Mouse (Mus musculus) 416B (cell line): ENCODE data around the gene Mterf1b.
"Not testable (repeated sequence)": the region's sequence is repeated elsewhere in the genome, so short reads cannot be mapped to it uniquely, and the experiment has no call there.

ENCODE experiments used
- DNase-seq: peaks from one replicate; pipeline ENCODE4 v3.0.0; 2011; ENCODE audit warnings: low read depth

The Mterf1b gene

DNA sequence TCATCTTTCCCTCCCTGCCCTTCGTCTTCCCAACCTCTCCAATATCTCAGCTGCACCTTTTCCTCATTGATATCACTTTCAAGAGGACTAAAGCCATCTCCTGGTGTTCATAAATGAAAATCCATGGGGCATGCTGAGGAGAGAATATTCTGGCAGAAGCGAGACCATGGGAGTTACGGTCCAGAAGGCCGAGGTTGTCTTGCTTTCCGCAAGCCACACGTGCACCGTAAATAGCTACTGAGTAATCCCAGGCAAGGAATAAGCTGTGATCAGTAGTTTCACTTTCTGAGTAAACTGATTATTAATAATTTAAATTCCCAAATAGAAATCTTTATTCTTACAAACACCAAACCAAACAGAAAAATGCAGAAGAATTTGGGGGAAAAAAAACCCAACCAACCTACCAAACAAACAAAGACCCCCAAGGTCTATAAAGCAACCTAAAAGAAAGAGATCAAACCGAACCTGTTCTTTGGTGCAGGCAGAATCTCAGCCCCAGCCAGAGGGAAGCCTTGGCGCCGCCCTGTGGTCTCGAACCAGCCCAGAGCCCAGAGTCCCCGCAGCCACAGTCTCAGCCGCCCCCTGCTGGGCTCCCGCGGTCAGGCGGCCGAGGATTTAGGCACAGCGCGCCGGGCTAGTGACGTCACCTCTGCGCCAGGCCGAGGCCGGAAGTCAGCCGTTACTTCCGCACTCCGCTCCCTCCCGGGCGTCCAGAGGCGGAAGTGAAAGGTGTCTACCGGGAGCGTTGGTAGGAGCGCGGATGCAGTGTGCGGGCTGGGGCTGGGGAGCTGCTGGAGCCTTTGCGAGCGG is at the start of gene Mterf1b:
Gene Mterf1b (plus strand): TSS at position 697 of the 810 bp plus-strand sequence.
- peak; percentile 48 for DNase-seq

DNA sequence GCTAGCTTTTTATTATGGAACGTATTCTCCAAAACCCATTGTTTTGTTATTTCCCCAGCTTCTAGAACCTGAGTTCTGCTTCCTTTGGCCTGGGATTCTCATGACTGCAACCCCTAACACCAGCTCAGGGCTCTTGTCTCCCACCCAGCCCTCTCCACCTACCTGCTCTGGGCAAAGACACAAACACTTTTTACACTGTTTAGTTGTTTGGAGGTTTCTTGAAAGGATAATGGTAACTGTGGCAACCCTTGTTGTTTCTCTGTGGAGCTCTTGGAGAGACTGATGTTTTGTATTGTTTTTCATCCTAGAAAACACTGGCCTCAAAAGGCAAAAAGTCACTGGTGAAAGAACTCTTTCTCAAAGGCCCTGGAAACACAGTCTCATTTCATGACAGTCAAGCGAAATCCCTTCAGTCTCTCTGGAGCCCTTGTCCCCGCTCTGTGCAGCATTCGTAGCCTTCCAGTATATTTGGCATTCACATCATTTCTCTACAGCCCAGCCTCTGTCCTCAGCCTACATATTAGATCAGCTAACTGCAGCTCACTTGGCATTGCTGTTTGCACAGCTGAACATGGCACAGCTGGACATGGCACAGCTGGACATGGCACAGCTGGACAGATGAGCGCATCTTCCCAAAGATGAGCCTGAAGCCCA is 32.6 kb upstream of the Mterf1b start:
- not testable (repeated sequence) for DNase-seq

DNA sequence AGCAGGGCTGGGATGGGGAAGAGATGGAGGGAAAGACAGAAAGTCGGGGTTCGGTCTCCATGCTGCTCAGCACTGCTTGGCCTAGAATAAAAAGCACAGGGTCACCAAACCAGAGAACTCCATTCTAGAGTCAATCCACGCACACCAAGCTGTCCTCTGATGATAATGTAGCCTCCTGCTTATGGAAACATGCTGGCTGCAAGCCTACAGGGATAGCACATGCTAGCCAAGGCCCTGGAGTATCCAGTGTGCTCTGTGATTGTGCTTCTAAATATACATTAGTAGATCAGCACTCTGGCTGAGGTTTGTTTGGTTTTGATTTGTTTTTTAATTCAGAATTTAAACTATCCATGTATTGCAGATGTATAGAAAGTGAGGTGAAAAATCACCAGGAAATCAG is 30.6 kb upstream of the Mterf1b start:
- DNase-seq = no peak

DNA sequence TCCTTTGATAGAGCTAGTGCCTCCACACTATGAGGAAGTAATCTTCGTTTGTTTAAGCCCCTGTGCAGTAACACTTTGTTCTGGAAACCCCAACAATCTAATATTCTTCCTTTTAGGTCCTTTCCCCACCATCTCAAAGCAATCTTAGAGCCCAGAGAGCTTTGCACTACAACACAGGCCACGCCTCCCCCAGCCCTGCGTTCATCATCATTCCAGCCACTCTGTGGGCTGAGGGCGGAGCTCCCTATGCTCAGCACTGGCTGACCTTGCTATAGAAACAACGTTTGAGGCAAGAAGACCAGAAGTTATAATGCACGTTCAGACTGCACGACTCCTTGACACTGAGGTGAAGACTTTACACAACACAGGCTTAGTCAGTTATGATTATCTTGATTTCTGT is 29.7 kb upstream of the Mterf1b start:
- DNase-seq = no peak

DNA sequence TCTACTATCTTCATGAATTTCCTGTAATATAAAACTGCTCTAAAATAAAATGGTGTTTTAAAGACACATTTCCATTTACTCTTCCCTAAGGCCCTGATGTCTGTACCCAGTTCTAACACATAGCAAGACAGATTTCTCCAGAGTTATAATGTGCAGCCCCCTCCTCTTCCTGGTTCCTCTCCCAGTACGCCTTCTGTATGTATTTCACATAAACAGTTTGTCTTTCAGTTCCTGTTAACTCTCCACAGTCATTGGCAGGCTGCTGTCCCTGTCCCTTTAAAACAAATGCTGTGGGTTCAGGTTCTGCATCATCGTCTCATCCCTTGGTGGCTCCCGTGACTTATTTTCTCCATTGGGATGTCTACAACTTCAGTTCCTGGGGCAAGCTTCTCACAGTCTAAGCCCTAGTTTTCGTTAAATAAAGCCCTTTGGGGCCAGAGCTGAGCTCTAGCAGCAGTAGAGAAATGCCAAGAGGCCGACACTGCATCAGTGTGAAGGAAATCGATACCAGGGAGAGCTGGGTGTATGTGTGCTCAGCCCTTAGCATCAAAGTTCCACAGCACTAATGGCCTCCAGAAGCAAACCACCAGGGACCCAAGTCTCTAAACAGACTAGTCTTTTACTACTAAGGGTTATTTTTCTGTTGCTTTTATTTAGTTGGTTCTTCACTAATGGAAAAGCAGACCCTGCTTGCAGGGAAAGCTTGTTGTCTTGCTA is 24.2 kb upstream of the Mterf1b start:
- DNase-seq = not testable (repeated sequence)

DNA sequence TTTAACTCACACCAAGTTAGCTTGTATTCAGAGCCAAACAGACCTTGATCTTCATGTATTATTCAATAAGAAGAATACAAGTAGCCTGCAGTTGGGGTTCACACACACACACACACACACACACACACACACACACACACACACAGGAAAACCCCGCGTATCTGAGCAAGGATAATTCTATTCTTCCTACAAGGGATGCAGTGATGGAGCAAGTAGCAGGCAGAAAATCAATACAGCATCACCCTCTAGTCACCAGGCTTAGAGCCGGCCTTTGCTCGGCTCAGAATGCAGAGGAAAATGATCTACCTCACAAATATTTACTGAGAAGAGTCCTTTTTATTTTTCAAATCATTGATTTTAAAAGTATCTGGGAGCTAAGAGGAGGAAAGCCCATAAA is 23.6 kb upstream of the Mterf1b start:
- not testable (repeated sequence) for DNase-seq

DNA sequence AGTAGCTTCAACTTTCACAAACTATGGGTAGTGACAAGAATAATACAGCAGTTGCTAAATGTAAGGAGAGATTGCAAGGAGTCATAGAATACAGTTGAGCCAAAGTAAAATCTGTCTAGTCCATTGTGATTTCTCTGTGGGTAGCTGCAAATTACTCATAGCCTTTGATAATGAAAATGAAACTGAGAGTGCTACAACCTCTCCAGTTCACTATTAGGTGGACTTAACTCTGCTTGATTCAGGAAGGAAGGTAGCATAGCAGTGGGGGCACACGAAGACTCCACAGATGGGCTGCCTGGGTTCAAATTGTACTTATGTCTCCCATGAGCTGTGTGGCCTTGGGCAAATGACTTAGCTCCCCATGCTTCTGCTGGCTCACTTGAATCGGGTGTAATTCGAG is 15.7 kb upstream of the Mterf1b start:
- DNase-seq = not testable (repeated sequence)

DNA sequence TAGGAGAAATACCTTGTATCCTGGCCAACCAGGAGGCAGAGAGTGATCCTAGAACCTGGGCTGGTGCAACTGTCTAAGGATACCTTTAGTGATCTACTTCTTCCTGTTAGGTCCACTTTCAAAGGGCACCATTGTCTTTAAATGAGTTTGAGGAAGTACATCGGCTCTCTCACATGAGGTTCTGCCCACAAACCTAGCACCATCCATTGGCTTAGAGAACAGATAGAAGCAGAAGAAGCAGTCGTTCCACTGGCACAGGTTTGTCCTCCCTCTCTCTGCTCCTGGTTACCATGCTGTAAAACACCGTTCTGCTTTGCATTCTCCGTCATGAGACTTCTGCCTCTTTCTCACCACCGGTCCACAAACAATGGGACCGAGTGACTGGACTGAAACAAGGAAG is 12.8 kb upstream of the Mterf1b start:
- no peak for DNase-seq

DNA sequence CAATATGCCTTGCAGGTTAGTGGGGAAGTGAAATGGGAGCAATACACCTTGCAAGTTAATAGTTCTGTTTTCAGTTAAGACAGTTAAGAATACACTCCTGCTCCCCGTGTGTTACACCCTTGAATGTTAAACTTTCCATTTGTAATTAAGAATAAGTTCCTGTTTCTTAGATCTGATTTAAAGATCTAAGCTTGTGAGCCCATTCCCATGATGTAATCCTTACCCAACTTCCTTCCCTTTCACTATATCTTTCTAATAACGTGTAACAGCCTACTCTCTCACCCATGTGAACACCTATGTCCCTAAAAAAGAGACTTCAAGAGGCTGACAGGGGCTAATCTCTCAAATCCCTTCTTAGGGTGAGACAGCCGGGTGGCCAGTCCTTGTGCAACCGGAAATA is 5.4 kb upstream of the Mterf1b start:
- peak; percentile 57 for DNase-seq

DNA sequence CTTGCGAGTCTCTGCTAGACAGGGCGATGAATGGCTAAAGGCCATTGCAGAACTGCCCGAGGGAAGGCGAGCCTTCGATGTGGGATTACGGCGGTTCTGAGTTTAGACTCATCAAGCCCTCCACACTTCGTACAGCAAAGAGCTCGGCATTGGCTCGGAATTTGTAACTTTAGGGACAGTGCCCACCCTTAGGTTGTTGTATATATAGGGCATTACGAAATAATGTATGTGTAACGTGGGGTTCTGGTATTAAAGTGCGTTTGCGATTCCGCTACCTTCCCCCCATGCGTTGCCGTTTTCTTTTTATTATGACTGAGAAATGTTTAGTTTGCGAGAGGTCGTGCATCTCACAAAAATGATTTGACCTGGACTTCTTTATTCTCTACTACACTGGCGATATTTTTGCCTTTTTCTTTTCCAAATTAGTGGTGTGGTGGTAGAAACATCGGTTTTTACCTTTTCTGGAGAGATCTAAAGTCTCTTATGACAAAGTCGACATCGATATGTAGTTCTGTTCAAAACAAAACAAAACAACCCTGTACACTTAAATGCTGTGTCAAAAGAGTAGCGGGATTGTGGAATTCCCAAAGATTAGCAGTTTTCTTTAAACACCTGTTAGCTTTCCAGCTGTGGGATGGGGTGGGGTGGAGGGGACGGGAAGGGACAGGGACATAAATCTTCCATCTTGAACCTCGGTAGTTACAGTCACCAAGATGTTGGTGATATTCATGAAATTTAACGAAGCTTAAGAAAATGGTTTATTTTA is 497 bp downstream of the Mterf1b start:
- peak; percentile 69 for DNase-seq

DNA sequence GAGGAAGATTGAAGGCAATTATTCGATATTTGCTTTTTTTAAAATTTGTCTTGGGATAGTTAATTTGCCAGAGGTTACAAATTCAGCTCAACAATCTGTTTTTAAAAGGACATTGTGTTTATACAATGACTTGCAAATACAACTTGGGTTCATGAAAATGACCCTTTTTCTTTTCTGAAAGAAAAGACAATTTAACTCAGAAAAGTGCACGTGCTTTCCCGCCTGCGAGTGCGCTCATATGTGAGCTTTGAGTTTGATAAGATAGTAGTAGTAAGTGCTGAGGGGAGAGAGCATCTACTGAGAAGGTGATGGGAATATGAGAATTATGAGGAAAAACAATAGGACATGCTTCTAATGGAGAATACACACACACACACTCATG is 1.1 kb downstream of the Mterf1b start:
- no peak for DNase-seq

DNA sequence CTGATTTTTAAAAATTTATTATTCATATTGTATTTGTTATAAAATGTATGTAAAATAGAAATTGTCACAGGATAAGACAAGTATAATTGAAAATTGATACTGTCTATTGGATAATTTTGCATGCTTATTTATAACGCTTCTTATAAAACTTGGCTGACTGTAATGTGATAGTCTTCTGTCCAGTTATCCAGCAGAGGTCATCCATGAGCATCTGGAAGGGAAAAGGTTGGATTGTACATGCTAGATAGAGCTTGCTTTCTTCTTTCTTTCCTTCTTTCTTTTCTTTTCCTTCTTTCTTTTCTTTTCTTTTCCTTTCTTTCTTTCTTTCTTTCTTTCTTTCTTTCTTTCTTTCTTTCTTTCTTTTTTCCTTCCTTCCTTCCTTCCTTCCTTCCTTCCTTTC is 2.0 kb downstream of the Mterf1b start:
- DNase-seq = peak; percentile 71

DNA sequence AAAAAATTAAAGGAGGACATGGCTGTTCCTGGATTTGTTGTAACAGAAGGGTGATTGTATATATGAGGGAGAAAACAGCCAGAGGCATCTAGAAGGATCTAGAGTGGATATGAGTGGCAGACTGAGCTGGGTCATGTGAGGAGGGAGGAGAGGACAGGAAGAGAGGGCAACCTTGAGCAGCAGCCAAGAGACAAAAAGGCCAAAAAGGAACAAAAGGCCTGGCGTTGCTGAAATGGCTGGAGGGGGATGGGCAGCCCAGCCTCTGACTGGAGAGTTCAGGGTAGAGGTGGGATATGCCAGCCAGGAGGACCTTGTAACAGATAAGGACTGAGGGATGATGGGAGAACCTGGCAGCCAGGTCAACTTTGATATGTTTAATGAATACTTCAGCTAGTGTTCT is 2.9 kb downstream of the Mterf1b start:
- DNase-seq = peak; percentile 70

DNA sequence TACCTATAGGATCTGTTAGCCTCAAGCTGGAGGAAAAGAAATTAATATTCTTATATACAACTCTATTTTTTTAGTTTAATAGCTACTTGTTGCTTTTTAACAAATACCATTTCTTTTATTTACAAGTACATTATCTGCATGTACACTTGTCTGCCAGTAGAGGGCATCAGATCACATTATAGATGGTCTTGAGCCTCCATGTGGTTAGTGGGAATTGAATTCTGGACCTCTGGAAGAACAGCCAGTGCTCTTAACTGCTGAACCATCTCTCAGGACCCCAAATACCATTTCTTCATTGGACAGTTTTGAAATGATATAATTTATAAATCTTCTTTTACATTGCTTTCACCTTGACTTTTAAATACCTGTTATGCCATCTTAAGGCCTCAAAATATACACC is 9.2 kb downstream of the Mterf1b start:
- DNase-seq = peak; percentile 72

DNA sequence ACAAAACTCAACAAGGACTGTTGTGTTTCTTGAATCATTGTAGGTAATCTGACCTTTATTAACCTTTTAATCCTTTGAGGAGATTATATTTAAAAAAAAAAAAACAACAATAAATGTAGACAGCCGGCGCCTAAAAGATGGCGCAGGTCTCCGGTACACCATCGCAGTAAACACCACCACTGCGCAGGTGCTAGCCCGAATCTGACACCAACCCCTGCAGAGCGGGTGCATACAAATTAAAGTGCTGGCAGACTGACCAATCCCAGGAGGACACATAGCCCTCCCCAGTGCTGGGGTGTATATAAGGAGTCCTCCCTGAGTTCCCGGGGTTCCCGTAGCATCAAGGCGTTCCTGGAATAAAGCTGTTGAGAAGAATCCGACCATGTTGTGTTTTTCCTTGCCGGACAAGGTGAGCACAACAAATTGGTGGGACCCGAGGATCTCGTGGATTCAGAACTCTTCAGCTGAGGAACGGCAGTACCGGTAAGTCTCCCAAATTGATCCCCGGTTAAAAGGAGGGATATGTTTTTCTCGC is 10.2 kb downstream of the Mterf1b start:
- peak; percentile 73 for DNase-seq

DNA sequence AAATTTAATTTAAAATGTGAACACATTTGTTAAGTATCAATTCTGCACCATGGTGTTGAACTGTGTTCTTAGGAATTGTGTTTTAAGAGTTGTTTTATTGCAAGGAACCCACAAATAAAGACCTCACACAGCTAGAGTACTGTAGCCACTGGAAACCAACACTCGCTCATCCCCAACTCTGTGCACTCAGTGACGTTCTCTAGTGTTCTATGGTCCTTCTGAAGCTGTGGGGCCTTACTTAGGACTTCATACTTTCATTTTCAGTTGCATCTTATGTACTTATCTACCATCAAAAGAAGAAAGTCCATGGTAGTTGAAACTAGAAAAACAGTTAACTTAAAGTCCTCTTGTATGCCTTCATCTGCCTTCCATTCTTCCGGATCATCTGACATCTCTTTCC is 17.9 kb downstream of the Mterf1b start:
- not testable (repeated sequence) for DNase-seq

DNA sequence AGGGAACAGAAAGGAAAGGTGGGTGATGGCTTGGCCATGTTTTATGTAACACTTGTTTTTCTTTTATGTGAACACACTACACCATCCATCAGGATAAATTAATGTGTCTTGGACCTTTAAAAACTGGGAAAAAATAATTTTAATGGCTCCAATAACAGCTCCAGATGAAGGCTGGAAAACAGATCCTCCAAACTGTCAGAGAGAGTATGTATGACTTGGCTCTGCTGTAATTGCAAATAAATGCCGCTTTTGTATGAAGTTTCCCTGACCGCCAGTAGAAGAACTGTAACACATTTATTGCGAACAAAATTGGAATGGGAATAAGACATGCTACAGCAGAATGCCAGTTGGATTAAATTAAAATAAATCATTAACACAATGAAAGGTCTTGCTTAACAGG is 29.1 kb downstream of the Mterf1b start:
- DNase-seq = no peak

DNA sequence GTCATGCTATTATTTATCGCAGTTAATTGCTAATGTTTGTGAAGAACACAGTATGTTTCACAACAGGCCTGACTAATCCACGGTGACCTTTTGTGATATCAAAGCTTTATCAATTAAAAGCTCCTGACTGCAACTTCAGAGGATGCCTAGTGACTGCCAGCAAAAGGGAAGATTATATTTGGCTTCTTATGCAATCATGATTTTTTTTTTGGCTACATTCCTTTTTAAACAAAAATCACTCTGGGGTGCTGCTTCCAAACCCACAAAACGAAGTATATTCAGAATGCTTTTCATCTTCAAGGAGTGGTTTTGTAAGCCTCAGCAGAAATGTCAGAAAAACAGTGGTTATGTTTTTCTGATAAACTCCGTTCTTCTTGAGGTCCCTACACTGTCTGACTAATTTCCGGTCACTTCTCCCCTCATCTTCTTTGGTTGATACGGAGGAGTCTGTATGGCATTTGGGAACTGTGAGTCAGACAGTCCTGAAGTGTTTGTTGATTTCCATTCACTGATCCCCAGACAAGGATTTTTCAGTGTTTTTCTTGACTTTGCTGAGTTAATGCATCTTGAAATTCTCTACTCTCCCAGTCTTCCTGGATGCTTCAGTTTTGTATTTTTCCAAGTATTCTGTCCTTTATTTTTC is 29.9 kb downstream of the Mterf1b start:
- peak; percentile 59 for DNase-seq

DNA sequence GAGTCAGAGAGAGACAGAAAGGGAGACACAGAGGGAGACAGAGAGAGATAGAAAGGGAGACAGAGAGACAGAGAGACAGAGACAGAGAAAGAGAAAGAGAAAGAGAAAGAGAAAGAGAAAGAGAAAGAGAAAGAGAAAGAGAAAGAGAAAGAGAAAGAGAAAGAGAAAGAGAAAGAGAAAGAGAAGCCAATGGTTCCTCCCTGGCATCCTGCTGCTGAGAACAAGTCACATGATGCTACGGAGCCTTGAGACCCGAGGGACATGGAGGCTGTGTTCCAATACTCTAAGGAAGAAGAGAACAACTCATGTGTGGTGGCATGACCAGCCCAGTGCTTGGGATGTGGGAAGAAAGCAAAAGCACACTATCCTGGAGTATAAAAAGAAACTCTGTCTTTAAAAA is 40.0 kb downstream of the Mterf1b start:
- DNase-seq = peak; percentile 23

DNA sequence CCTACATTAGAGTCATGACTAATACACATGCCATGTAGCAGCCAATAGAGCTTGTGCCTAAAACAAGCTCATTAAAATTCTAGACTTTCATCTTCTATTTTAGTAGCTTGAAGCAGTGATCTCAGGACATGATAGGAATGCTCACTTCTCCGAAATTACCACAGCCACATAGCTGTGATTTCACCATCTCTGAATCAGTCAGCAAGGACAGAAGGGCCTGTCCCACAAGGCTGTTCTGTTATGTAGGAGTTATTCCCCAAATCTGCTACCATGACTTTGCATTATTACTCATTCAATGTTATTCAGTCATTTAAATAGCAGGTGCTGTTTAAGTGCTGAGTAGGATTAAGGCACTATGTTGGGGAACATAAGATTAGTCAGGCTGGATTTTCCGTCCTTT is 42.3 kb downstream of the Mterf1b start:
- peak; percentile 49 for DNase-seq

DNA sequence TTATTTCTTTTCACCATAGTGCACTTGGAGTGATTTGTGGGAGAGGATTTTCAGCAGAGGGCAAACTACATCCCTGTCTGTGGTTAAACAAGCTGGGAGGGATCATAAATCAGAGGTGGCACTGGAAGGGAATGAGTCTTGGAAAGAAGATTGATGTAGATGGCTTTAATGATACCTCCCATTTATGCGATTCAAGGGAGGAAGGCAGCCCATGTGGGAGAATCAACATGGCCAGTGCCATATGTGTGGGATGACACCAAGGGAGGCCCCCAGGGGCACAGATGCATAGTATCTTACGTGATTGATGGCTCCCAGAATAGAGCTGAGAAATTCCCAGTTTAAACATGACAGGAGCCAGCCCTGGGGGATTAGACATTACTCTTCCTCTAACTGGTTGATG is 48.0 kb downstream of the Mterf1b start:
- no peak for DNase-seq
